Mouse (Mus musculus): Measurements from ENCODE around the gene Filip1. TPM values are rescaled to one million over a fixed set of nuclear protein-coding genes. Genes with fewer than 3 reads are reported as not detected.
A peak's percentile ranks its signal among the peaks of the same experiment; 100 is the strongest.

Gene Filip1
- polyA plus RNA-seq, 1 experiment from 2014 or later = 26.5 TPM

DNA sequence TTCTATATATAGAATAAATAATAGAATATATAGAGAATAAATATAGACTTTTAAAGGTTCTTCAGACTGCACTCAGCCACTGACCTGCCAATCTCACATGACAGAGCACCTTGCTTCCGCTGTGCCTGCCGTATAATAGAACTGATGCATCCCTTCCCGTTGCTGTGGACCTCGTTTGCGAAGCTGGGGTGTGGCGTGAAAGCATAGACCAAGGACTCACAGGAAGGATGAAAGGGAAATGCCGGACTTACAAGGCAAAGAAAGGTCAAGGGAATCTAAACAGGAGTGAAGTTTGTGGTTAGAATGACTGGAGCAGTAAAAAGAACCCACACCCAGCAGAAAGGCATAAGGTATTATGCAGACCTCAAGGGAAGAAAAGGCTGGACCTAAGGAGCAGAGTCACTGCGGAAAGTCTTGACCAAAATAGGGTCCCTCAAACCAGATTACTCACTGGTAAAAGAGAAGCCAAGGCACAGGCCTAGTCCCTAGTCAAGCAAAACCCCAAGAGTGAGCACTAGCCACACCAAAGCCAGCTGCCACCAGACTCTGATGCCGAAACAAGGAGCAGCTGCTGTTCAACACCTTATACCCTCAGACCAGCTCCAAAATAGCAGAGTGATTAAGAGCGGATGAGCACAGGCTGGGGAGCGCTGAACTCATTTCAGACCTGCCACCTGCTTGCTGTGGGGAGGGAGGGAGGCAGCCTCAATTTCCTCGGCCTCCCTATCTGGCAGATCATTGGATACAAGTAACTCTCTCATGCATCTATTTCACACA, 45.8 kb downstream of the Filip1 start:
- peaks cover 10% of the 10 kb centered on the region; the same call in 1 of the 2 replicates for H3K36me3 ChIP-seq
- H3K27ac ChIP-seq (ENCODE audit: poor library complexity, severe bottlenecking) = no peak overlapping the region
- ATAC-seq (ENCODE audit: insufficient number of reproducible peaks, low FRiP score) = no peak
- H3K4me3 ChIP-seq = no peak overlapping the region
- no peak overlapping the region for H3K9ac ChIP-seq
- H3K4me1 ChIP-seq (replicated peaks) = peaks cover 66% of the 10 kb centered on the region
- WGBS = 70% methylated on average over 12 of the region's 12 CpGs
- no peaks in the 10 kb centered on the region for H3K9me3 ChIP-seq (replicated peaks)
- no peak overlapping the region for H3K4me2 ChIP-seq
- H3K27me3 ChIP-seq (replicated peaks) = no peaks in the 10 kb centered on the region

GRCm38 (mm10) chr9:79965600-79966392, 46.9 kb downstream of the Filip1 start:
- H3K27me3 ChIP-seq (replicated peaks) = no peaks in the 10 kb centered on the region
- no peak for ATAC-seq (ENCODE audit: insufficient number of reproducible peaks, low FRiP score)
- peaks cover 65% of the 10 kb centered on the region for H3K4me1 ChIP-seq (replicated peaks)
- H3K9me3 ChIP-seq (replicated peaks) = no peaks in the 10 kb centered on the region
- H3K36me3 ChIP-seq = peaks cover 10% of the 10 kb centered on the region; the same call in 1 of the 2 replicates
- no peak overlapping the region for H3K4me2 ChIP-seq
- H3K4me3 ChIP-seq = no peak overlapping the region
- H3K27ac ChIP-seq (ENCODE audit: poor library complexity, severe bottlenecking) = no peak overlapping the region
- no peak overlapping the region for H3K9ac ChIP-seq
- 59% methylated on average over 14 of the region's 14 CpGs for WGBS

DNA sequence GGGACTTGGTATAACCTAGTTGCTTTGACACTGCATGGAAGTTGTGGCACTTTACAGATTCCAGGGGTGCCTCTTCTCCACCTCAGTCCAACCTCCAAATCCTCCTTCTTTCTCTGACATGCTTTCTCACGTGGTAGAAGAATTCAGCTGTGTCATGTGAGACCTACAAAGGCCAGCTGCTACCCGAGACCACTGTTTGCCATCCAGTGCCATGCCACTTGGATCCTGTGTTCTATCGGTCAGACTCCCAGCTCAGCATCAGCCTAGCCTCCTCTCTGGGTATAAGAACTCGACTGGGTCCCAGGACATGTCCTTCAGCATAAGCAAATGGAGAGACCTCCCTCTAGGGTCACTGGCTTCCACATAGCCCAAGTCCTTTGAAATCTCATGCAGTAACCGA, 47.6 kb downstream of the Filip1 start:
- Histone ChIP-seq H3K36me3 (peaks cover 10% of the 10 kb centered on the region; the same call in 1 of the 2 replicates), H3K4me2 (no peak overlapping the region), H3K4me1 (replicated peaks) (peaks cover 58% of the 10 kb centered on the region), H3K27ac (ENCODE audit: poor library complexity, severe bottlenecking) (no peak overlapping the region), H3K4me3 (no peak overlapping the region), H3K9ac (no peak overlapping the region), H3K27me3 (replicated peaks) (no peaks in the 10 kb centered on the region), H3K9me3 (replicated peaks) (no peaks in the 10 kb centered on the region)
- no peak for ATAC-seq (ENCODE audit: insufficient number of reproducible peaks, low FRiP score)
- 69% methylated on average over 5 of the region's 5 CpGs for WGBS

GRCm38 (mm10) chr9:79961630-79962285, 50.9 kb downstream of the Filip1 start:
- no peak overlapping the region for H3K9ac ChIP-seq
- peak; percentile 75 for ATAC-seq (ENCODE audit: insufficient number of reproducible peaks, low FRiP score)
- no peak overlapping the region for H3K4me3 ChIP-seq
- H3K9me3 ChIP-seq (replicated peaks) = no peaks in the 10 kb centered on the region
- no peaks in the 10 kb centered on the region for H3K27me3 ChIP-seq (replicated peaks)
- 52% methylated on average over 16 of the region's 16 CpGs for whole genome bisulfite sequencing
- H3K27ac ChIP-seq (ENCODE audit: poor library complexity, severe bottlenecking) = peak overlapping the region; percentile 19; the same call in 1 of the 2 replicates
- H3K4me1 ChIP-seq (replicated peaks) = peaks cover 31% of the 10 kb centered on the region
- H3K4me2 ChIP-seq = peak overlapping the region; percentile 42
- H3K36me3 ChIP-seq = peaks cover 10% of the 10 kb centered on the region; the same call in 1 of the 2 replicates

DNA sequence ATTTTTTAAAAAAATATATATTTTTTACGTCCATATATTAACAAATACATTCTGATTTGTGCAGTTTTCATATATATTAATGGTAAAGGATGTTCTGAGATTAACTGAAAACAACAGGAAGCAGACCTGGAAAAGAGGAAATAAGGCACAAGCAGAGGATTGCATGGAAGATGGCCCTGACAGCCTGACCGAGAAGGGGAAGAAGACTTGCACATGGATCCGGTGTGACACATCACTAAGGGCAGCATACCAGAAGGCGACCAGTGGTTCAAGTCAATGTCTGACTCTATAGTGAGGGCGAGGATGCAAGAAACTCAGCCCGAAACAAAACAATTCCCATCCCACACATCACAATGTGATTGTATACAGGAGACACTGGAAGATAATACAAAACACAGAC, 52.2 kb downstream of the Filip1 start:
- H3K4me3 ChIP-seq = no peak overlapping the region
- H3K4me1 ChIP-seq (replicated peaks) = peaks cover 23% of the 10 kb centered on the region
- no peak overlapping the region for H3K9ac ChIP-seq
- WGBS = 74% methylated on average over 6 of the region's 6 CpGs
- peaks cover 10% of the 10 kb centered on the region; the same call in 1 of the 2 replicates for H3K36me3 ChIP-seq
- H3K27me3 ChIP-seq (replicated peaks) = no peaks in the 10 kb centered on the region
- H3K27ac ChIP-seq (ENCODE audit: poor library complexity, severe bottlenecking) = no peak overlapping the region
- H3K9me3 ChIP-seq (replicated peaks) = no peaks in the 10 kb centered on the region
- ATAC-seq (ENCODE audit: insufficient number of reproducible peaks, low FRiP score) = no peak
- H3K4me2 ChIP-seq = no peak overlapping the region

DNA sequence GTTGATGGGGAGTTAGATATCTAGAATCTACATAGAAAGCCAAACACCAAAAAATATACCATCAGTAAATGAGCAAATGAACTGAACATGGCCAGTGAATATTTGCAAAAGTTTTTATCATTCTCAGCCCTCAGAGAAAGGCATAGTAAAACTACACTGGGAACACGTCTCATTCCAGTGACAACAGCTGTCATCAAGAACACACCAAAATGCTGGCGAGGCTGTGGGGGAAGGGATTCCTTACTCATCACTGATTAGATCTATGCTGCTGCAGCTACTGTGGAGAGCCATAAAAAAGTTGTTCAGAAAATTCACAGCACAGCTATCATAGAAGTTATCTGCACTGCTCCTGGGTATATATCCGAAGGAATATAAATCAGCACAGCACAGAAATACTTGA, 54.3 kb downstream of the Filip1 start:
- Histone ChIP-seq H3K27me3 (replicated peaks) (no peaks in the 10 kb centered on the region), H3K27ac (ENCODE audit: poor library complexity, severe bottlenecking) (no peak overlapping the region), H3K4me1 (replicated peaks) (peaks cover 23% of the 10 kb centered on the region), H3K9me3 (replicated peaks) (no peaks in the 10 kb centered on the region), H3K36me3 (no peaks in the 10 kb centered on the region), H3K9ac (no peak overlapping the region), H3K4me3 (no peak overlapping the region), H3K4me2 (no peak overlapping the region)
- 29% methylated on average over 3 of the region's 3 CpGs for WGBS
- ATAC-seq (ENCODE audit: insufficient number of reproducible peaks, low FRiP score) = no peak

DNA sequence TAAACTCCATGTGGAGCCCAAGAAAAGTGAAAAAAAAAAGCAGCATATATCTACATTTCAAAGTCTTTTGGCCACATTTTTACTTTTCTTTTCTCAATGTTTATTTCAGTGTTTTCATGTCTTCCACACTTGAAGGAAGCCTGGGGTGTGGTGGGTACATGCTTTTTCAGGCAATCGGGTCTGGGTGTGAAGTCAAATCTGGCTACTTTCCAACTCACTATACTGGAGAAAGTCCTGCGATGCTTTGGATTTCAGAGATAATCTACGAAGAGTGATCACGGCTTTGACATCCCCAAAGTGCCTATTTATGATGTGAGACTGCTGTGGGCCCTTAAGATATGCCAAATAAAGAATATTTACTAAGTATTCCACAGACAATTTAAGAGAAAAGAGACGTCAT, 57.7 kb downstream of the Filip1 start:
- no peak overlapping the region for H3K9ac ChIP-seq
- peaks cover 38% of the 10 kb centered on the region for H3K4me1 ChIP-seq (replicated peaks)
- no peak overlapping the region for H3K4me2 ChIP-seq
- H3K9me3 ChIP-seq (replicated peaks) = no peaks in the 10 kb centered on the region
- no peaks in the 10 kb centered on the region for H3K27me3 ChIP-seq (replicated peaks)
- 0 out of 2 replicates have a peak, but pooled peaks cover 5% of the 10 kb centered on the region for H3K36me3 ChIP-seq
- no peak overlapping the region for H3K27ac ChIP-seq (ENCODE audit: poor library complexity, severe bottlenecking)
- ATAC-seq (ENCODE audit: insufficient number of reproducible peaks, low FRiP score) = no peak
- WGBS = 32% methylated on average over 5 of the region's 5 CpGs
- H3K4me3 ChIP-seq = no peak overlapping the region

DNA sequence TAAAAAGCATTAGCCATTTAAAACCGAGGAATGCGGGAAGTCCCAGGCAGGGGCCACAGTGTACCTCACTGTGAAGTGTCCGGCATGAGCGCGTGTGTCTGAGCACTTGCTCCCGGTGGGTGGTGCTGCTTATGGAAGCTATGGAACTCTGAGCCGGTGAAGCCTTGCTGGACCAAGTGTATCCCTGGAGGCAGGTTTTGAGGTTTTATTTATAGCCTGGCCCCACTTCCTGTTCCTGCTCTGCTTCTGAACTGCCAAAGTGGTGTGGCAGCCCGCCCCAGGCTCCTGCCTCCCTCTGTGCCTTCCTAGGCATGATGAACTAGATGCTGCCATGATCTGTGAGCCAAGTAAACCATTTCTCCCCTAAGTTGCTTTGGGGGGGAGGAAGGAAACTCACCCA, 60.7 kb downstream of the Filip1 start:
- peak; percentile 52 for ATAC-seq (ENCODE audit: insufficient number of reproducible peaks, low FRiP score)
- H3K4me2 ChIP-seq = peak overlapping the region; percentile 45
- WGBS = 45% methylated on average over 8 of the region's 8 CpGs

GRCm38 (mm10) chr9:79951339-79951738, 61.3 kb downstream of the Filip1 start:
- Histone ChIP-seq H3K27me3 (replicated peaks) (no peaks in the 10 kb centered on the region), H3K36me3 (0 out of 2 replicates have a peak, but pooled peaks cover 5% of the 10 kb centered on the region), H3K9me3 (replicated peaks) (no peaks in the 10 kb centered on the region), H3K9ac (no peak overlapping the region), H3K27ac (ENCODE audit: poor library complexity, severe bottlenecking) (no peak overlapping the region), H3K4me2 (no peak overlapping the region), H3K4me1 (replicated peaks) (peaks cover 50% of the 10 kb centered on the region), H3K4me3 (no peak overlapping the region)
- 79% methylated on average over 5 of the region's 5 CpGs for WGBS
- no peak for ATAC-seq (ENCODE audit: insufficient number of reproducible peaks, low FRiP score)

More for the DNA sequence above, 60.7 kb downstream of the Filip1 start:
- H3K9ac ChIP-seq = no peak overlapping the region
- H3K4me3 ChIP-seq = no peak overlapping the region
- H3K4me1 ChIP-seq (replicated peaks) = peaks cover 48% of the 10 kb centered on the region
- H3K36me3 ChIP-seq = 0 out of 2 replicates have a peak, but pooled peaks cover 5% of the 10 kb centered on the region
- peak overlapping the region; percentile 80 for H3K27ac ChIP-seq (ENCODE audit: poor library complexity, severe bottlenecking)
- H3K9me3 ChIP-seq (replicated peaks) = no peaks in the 10 kb centered on the region
- H3K27me3 ChIP-seq (replicated peaks) = no peaks in the 10 kb centered on the region

- H3K9ac ChIP-seq = no peak overlapping the region
- no peak for ATAC-seq (ENCODE audit: insufficient number of reproducible peaks, low FRiP score)
- H3K27ac ChIP-seq (ENCODE audit: poor library complexity, severe bottlenecking) = no peak overlapping the region
- H3K9me3 ChIP-seq (replicated peaks) = no peaks in the 10 kb centered on the region
- H3K4me1 ChIP-seq (replicated peaks) = peaks cover 53% of the 10 kb centered on the region
- 0 out of 2 replicates have a peak, but pooled peaks cover 5% of the 10 kb centered on the region for H3K36me3 ChIP-seq
- no peak overlapping the region for H3K4me2 ChIP-seq
- H3K27me3 ChIP-seq (replicated peaks) = no peaks in the 10 kb centered on the region
- H3K4me3 ChIP-seq = no peak overlapping the region
- 83% methylated on average over 5 of the region's 5 CpGs for WGBS
These were observed 62.0 kb downstream of the Filip1 start for GRCm38 (mm10) chr9:79950666-79951065.

GRCm38 (mm10) chr9:79950038-79950437, 62.6 kb downstream of the Filip1 start:
- 71% methylated on average over 6 of the region's 6 CpGs for WGBS

More at GRCm38 (mm10) chr9:79950038-79950437, 62.6 kb downstream of the Filip1 start:
- Histone ChIP-seq H3K9ac (no peak overlapping the region), H3K36me3 (0 out of 2 replicates have a peak, but pooled peaks cover 5% of the 10 kb centered on the region), H3K27ac (ENCODE audit: poor library complexity, severe bottlenecking) (no peak overlapping the region), H3K9me3 (replicated peaks) (no peaks in the 10 kb centered on the region), H3K4me3 (no peak overlapping the region), H3K27me3 (replicated peaks) (no peaks in the 10 kb centered on the region), H3K4me1 (replicated peaks) (peaks cover 53% of the 10 kb centered on the region), H3K4me2 (no peak overlapping the region)
- no peak for ATAC-seq (ENCODE audit: insufficient number of reproducible peaks, low FRiP score)

All from heart, embryonic 12.5 days (tissue).